Mouse (Mus musculus) limb, embryonic 13.5 days (tissue): ENCODE measurements around the gene Lipc. TPM values are rescaled to one million over a fixed set of nuclear protein-coding genes. Genes with fewer than 3 reads are reported as not detected.

Source experiments
- ATAC-seq: fragments of 200-750 bp; cut with Nextera tagmentation; 2 replicates; pipeline ENCODE4 v1.8.0; 2017; ENCODE audit warnings: low read depth, moderate number of reproducible peaks, moderate TSS enrichment; ENCODE audit not compliant: low FRiP score
- H3K27ac ChIP-seq: fragments of 300-500 bp; sonication (generic); 2 replicates; pipeline ENCODE4 v1.5.1; 2015; ENCODE audit warnings: inconsistent platforms, mild to moderate bottlenecking, moderate library complexity
- H3K27me3 ChIP-seq: fragments of 300-500 bp; sonication (generic); 2 replicates; pipeline ENCODE4 v1.6.1; 2015; ENCODE audit warnings: mild to moderate bottlenecking, inconsistent platforms
- H3K36me3 ChIP-seq: fragments of 300-500 bp; sonication (generic); 2 replicates; pipeline ENCODE4 v1.6.1; 2015; ENCODE audit warnings: inconsistent platforms, mild to moderate bottlenecking, moderate library complexity
- H3K4me1 ChIP-seq: fragments of 300-500 bp; sonication (generic); 2 replicates; pipeline ENCODE4 v1.6.1; 2015; ENCODE audit warnings: inconsistent platforms
- H3K4me2 ChIP-seq: fragments of 300-500 bp; sonication (generic); replicated peaks from 2 replicates; pipeline ENCODE4 v1.6.1; 2015; ENCODE audit warnings: inconsistent platforms, mild to moderate bottlenecking, moderate library complexity
- H3K4me3 ChIP-seq: fragments of 300-500 bp; sonication (generic); 2 replicates; pipeline ENCODE4 v1.5.1; 2015; ENCODE audit warnings: moderate library complexity, mild to moderate bottlenecking, inconsistent platforms
- H3K9ac ChIP-seq: fragments of 300-500 bp; sonication (generic); 2 replicates; pipeline ENCODE4 v1.6.1; 2015; ENCODE audit warnings: mild to moderate bottlenecking, inconsistent platforms
- H3K9me3 ChIP-seq: fragments of 300-500 bp; sonication (generic); 2 replicates; pipeline ENCODE4 v1.6.1; 2016; ENCODE audit warnings: inconsistent platforms
- WGBS: fragments of 180-500 bp; shearing (Covaris S2); methylation state at CpG from one replicate; pipeline ENCODE4 v1.1.7; 2015; 5-methylcytosine and 5-hydroxymethylcytosine counted together
- polyA plus RNA-seq: library from polyadenylated mRNA; unstranded; fragments of >200 nt; fragmentation: Nextera tagmentation; extraction: Ambion mirVana; gene quantifications from 2 replicates; pipeline ENCODE4 v1.2.1, GENCODE M21; 2015

Gene Lipc
- polyA plus RNA-seq, 1 experiment from 2014 or later = not detected

GRCm38 (mm10) chr9:70926820-70927588, 25.0 kb downstream of the Lipc start:
- Histone ChIP-seq H3K4me1 (peaks cover 6% of the 10 kb centered on the region; the same call in 1 of the 2 replicates), H3K9me3 (no peaks in the 10 kb centered on the region; the same call in 1 of the 2 replicates), H3K36me3 (no peaks in the 10 kb centered on the region), H3K4me3 (no peak overlapping the region), H3K27me3 (no peaks in the 10 kb centered on the region), H3K4me2 (no peak overlapping the region), H3K9ac (no peak overlapping the region), H3K27ac (no peak overlapping the region)
- 65% methylated on average over 6 of the region's 6 CpGs for WGBS
- ATAC-seq = no peak

DNA sequence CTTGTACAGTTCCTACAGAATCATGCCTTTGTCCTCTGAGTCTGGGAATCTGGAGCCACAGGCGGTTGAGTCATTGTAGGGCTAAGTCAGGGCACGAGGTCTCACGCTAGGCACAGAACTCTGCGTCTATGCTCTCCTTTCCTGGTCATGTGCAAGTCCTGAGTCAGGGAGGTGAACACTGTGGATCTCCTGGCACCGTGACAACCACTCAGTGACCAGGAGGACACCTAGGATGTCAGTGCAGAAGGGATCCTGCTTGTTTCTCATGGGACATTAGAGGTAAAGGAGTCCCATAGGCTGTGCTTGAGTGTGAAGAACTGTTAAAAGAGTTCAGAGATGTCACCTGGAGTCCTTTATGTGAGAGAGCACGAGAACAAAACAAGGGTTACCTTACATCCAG, 26.8 kb downstream of the Lipc start:
- 90% methylated on average over 6 of the region's 6 CpGs for WGBS

GRCm38 (mm10) chr9:70924763-70925162, 27.3 kb downstream of the Lipc start:
- Histone ChIP-seq H3K4me1 (peaks cover 7% of the 10 kb centered on the region; the same call in 1 of the 2 replicates), H3K36me3 (no peaks in the 10 kb centered on the region), H3K4me2 (no peak overlapping the region), H3K4me3 (no peak overlapping the region), H3K9ac (no peak overlapping the region), H3K27ac (no peak overlapping the region), H3K27me3 (no peaks in the 10 kb centered on the region), H3K9me3 (no peaks in the 10 kb centered on the region; the same call in 1 of the 2 replicates)
- 91% methylated on average over 3 of the region's 3 CpGs for WGBS
- ATAC-seq = no peak

More for the DNA sequence above, 26.8 kb downstream of the Lipc start:
- H3K36me3 ChIP-seq = no peaks in the 10 kb centered on the region
- H3K27me3 ChIP-seq = no peaks in the 10 kb centered on the region
- H3K4me3 ChIP-seq = no peak overlapping the region
- no peaks in the 10 kb centered on the region; the same call in 1 of the 2 replicates for H3K9me3 ChIP-seq
- H3K9ac ChIP-seq = no peak overlapping the region
- no peak overlapping the region for H3K27ac ChIP-seq
- no peak overlapping the region for H3K4me2 ChIP-seq
- ATAC-seq = no peak
- peaks cover 7% of the 10 kb centered on the region; the same call in 1 of the 2 replicates for H3K4me1 ChIP-seq

DNA sequence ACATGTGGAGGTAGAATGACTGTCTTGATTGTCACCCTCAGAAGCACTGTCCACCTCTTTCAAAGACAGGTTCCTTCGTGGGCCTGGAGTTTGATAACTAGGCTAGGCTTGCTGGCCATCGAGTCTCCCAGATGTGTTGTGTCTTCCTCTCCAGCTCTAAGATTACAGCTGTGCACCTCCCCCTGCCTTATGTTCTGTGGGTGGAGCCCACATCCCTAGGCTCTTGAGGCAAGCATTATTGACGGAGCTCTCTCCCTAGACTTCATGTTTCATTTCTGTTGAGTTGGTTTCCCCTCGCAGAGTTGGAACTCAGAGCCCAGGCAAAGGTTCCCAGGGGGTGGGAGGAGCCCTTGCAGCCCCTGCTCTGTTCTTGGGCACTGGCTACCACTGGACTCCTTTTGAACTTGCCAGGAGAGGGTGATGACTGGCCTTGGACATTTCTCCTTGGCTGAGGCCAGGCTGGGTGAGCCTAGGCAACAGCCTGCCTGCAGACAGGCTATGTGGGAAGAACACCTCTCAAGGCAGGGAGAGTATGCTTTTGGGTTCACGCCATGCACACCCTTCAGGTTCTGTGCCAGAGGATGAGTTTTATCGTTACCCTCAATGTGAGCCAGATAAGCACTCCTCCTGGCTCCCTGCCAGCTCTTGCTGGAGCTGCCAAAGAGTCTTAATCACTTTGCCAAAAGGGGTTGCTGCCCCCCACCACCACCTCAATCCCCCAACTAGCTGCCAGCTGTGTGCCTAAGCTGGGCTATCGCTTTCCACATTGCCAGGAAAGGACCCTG, 30.1 kb downstream of the Lipc start:
- no peaks in the 10 kb centered on the region; the same call in 1 of the 2 replicates for H3K9me3 ChIP-seq
- H3K27me3 ChIP-seq = no peaks in the 10 kb centered on the region
- H3K36me3 ChIP-seq = no peaks in the 10 kb centered on the region
- no peak overlapping the region for H3K4me2 ChIP-seq
- 53% methylated on average over 7 of the region's 7 CpGs for WGBS
- no peak overlapping the region; the same call in 1 of the 2 replicates for H3K27ac ChIP-seq
- no peak for ATAC-seq
- H3K4me3 ChIP-seq = no peak overlapping the region
- peaks cover 7% of the 10 kb centered on the region; the same call in 1 of the 2 replicates for H3K4me1 ChIP-seq
- H3K9ac ChIP-seq = no peak overlapping the region

GRCm38 (mm10) chr9:70921132-70921531, 30.9 kb downstream of the Lipc start:
- 77% methylated on average over 3 of the region's 3 CpGs for WGBS
- Histone ChIP-seq H3K4me3 (no peak overlapping the region), H3K4me2 (no peak overlapping the region), H3K27me3 (no peaks in the 10 kb centered on the region), H3K27ac (no peak overlapping the region), H3K9ac (no peak overlapping the region), H3K36me3 (no peaks in the 10 kb centered on the region), H3K4me1 (peaks cover 7% of the 10 kb centered on the region; the same call in 1 of the 2 replicates), H3K9me3 (no peaks in the 10 kb centered on the region; the same call in 1 of the 2 replicates)
- ATAC-seq = no peak

GRCm38 (mm10) chr9:70919271-70919670, 32.8 kb downstream of the Lipc start:
- H3K9ac ChIP-seq = no peak overlapping the region
- 89% methylated on average over 3 of the region's 3 CpGs for WGBS
- H3K36me3 ChIP-seq = no peaks in the 10 kb centered on the region
- H3K4me3 ChIP-seq = no peak overlapping the region
- no peak overlapping the region for H3K4me2 ChIP-seq
- H3K27ac ChIP-seq = no peak overlapping the region
- H3K9me3 ChIP-seq = no peaks in the 10 kb centered on the region
- ATAC-seq = no peak
- H3K27me3 ChIP-seq = no peaks in the 10 kb centered on the region
- peaks cover 7% of the 10 kb centered on the region; the same call in 1 of the 2 replicates for H3K4me1 ChIP-seq

GRCm38 (mm10) chr9:70916516-70916915, 35.5 kb downstream of the Lipc start:
- no peak for ATAC-seq
- no peak overlapping the region for H3K4me3 ChIP-seq
- no peak overlapping the region for H3K27ac ChIP-seq
- no peak overlapping the region for H3K4me2 ChIP-seq
- 59% methylated on average over 7 of the region's 7 CpGs for WGBS
- no peaks in the 10 kb centered on the region for H3K27me3 ChIP-seq
- H3K9ac ChIP-seq = no peak overlapping the region
- no peaks in the 10 kb centered on the region for H3K4me1 ChIP-seq
- H3K9me3 ChIP-seq = no peaks in the 10 kb centered on the region
- no peaks in the 10 kb centered on the region for H3K36me3 ChIP-seq

GRCm38 (mm10) chr9:70915356-70915685, 36.7 kb downstream of the Lipc start:
- ATAC-seq = no peak
- H3K4me2 ChIP-seq = no peak overlapping the region
- no peak overlapping the region for H3K4me3 ChIP-seq
- H3K36me3 ChIP-seq = no peaks in the 10 kb centered on the region
- H3K4me1 ChIP-seq = no peaks in the 10 kb centered on the region
- H3K9ac ChIP-seq = no peak overlapping the region
- no peaks in the 10 kb centered on the region for H3K9me3 ChIP-seq
- no peak overlapping the region for H3K27ac ChIP-seq
- WGBS = 66% methylated on average over 2 of the region's 2 CpGs
- no peaks in the 10 kb centered on the region for H3K27me3 ChIP-seq

DNA sequence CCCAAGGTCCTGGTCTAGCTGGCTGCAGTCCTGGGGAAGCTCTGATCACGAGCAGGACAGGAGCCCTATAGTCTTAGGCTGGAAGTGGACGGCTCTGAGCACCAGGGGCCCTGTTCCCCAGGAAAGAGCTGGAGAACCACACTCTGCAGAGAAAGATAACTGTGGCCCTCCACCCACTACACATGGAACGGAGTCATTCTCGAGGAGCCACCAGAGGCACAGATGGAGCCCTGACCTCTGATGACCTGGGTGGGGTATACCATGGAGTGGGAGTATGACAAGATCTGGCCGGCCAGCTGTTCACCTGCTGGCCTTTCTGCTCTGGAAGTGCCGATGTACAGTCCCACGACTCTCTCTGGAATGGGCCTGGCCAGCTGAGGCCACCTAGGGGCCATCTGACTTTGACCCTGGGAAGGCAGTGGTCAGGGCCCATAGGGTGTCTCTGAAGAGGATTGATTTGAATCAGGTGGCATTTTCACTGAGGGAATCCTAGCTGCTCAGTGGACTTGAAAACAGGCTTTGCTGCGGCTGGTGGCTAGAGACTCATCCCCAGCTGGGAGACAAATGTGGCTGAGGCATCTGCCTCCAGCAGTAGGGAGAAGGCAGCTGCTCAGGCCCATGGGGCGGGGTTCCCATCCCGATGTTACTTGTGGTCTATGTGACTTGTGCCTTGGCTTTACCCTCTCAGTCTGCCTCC, 37.2 kb downstream of the Lipc start:
- no peak for ATAC-seq
- Histone ChIP-seq H3K27ac (no peak overlapping the region), H3K4me3 (no peak overlapping the region), H3K9me3 (no peaks in the 10 kb centered on the region), H3K4me1 (no peaks in the 10 kb centered on the region), H3K27me3 (no peaks in the 10 kb centered on the region), H3K9ac (no peak overlapping the region), H3K4me2 (no peak overlapping the region), H3K36me3 (no peaks in the 10 kb centered on the region)
- 58% methylated on average over 10 of the region's 10 CpGs for WGBS

- H3K27me3 ChIP-seq = no peaks in the 10 kb centered on the region
- H3K4me3 ChIP-seq = no peak overlapping the region
- no peaks in the 10 kb centered on the region for H3K36me3 ChIP-seq
- H3K9me3 ChIP-seq = no peaks in the 10 kb centered on the region
- no peak overlapping the region for H3K4me2 ChIP-seq
- no peak overlapping the region for H3K9ac ChIP-seq
- H3K4me1 ChIP-seq = no peaks in the 10 kb centered on the region
- no peak for ATAC-seq
- no peak overlapping the region for H3K27ac ChIP-seq
- 72% methylated on average over 4 of the region's 4 CpGs for WGBS
Measured at GRCm38 (mm10) chr9:70911163-70911562, 40.9 kb downstream of the Lipc start.

- Histone ChIP-seq H3K36me3 (no peaks in the 10 kb centered on the region), H3K4me1 (no peaks in the 10 kb centered on the region), H3K9me3 (no peaks in the 10 kb centered on the region), H3K4me2 (no peak overlapping the region), H3K27me3 (no peaks in the 10 kb centered on the region), H3K27ac (no peak overlapping the region), H3K9ac (no peak overlapping the region), H3K4me3 (no peak overlapping the region)
- WGBS = 73% methylated on average over 6 of the region's 6 CpGs
- ATAC-seq = no peak
Measured at GRCm38 (mm10) chr9:70910351-70910750, 41.7 kb downstream of the Lipc start.
